Mouse (Mus musculus) testis, adult 2 months (tissue): Measurements from ENCODE around the gene Nanog. TPM values are rescaled to one million over a fixed set of nuclear protein-coding genes. Genes with fewer than 3 reads are reported as not detected.

Experiments
- H3K27ac ChIP-seq: fragments of 200-500 bp; 2 replicates; pipeline ENCODE4 v1.5.1; 2012; ENCODE audit warnings: low read depth, low read length; ENCODE audit not compliant: control insufficient read depth, insufficient read depth
- H3K27me3 ChIP-seq: fragments of 200-500 bp; 2 replicates; pipeline ENCODE4 v1.6.1; 2012; ENCODE audit warnings: mild to moderate bottlenecking, low read length, moderate library complexity; ENCODE audit not compliant: control insufficient read depth, insufficient read depth
- H3K36me3 ChIP-seq: fragments of 200-500 bp; 2 replicates; pipeline ENCODE4 v1.6.1; 2012; ENCODE audit warnings: mild to moderate bottlenecking, low read length; ENCODE audit not compliant: control insufficient read depth, insufficient read depth
- H3K4me1 ChIP-seq: fragments of 200-500 bp; 2 replicates; pipeline ENCODE4 v1.6.1; 2012; ENCODE audit warnings: low read length; ENCODE audit not compliant: control insufficient read depth, insufficient read depth
- H3K4me3 ChIP-seq: fragments of 200-500 bp; 2 replicates; pipeline ENCODE4 v1.5.1; 2012; ENCODE audit warnings: low read depth, mild to moderate bottlenecking, low read length, moderate library complexity, mixed read lengths; ENCODE audit not compliant: control insufficient read depth
- CTCF ChIP-seq: fragments of 200-500 bp; IDR thresholded peaks from 2 replicates; pipeline ENCODE4 v1.5.1; 2012; ENCODE audit warnings: low read depth, mild to moderate bottlenecking, inconsistent platforms, low read length, moderate library complexity; ENCODE audit not compliant: control insufficient read depth, insufficient read depth, insufficient replicate concordance
- POLR2A ChIP-seq: fragments of 200-500 bp; IDR thresholded peaks from 2 replicates; pipeline ENCODE4 v1.6.1; 2012; ENCODE audit warnings: low read depth, mild to moderate bottlenecking, inconsistent platforms, low read length, moderate library complexity; ENCODE audit not compliant: control insufficient read depth
- polyA plus RNA-seq: library from polyadenylated mRNA; depleted of rRNA; stranded (reverse); fragments of >200 nt; gene quantifications from 2 replicates; pipeline ENCODE4 v1.2.3, GENCODE M21; 2012

The Nanog gene
- polyA plus RNA-seq, 1 experiment: 0.10 TPM

GRCm38 (mm10) chr6:122665866-122666265 lies 41.4 kb upstream of the Nanog start:
- no peak overlapping the region for H3K27ac ChIP-seq
- no peaks in the 10 kb centered on the region for H3K27me3 ChIP-seq
- H3K4me1 ChIP-seq: peaks cover 6% of the 10 kb centered on the region
- no peak for TF ChIP-seq CTCF
- no peak for TF ChIP-seq POLR2A
- H3K4me3 ChIP-seq: no peak overlapping the region
- no peaks in the 10 kb centered on the region for H3K36me3 ChIP-seq

- no peak overlapping the region for H3K4me3 ChIP-seq
These were observed 39.6 kb upstream of the Nanog start for GRCm38 (mm10) chr6:122667715-122668114.

GRCm38 (mm10) chr6:122668823-122669222 lies 38.5 kb upstream of the Nanog start:
- Histone ChIP-seq H3K27ac (no peak overlapping the region), H3K4me1 (peaks cover 4% of the 10 kb centered on the region), H3K36me3 (no peaks in the 10 kb centered on the region), H3K4me3 (no peak overlapping the region), H3K27me3 (no peaks in the 10 kb centered on the region)
- TF ChIP-seq POLR2A (no peak), CTCF (no peak)

More at GRCm38 (mm10) chr6:122667715-122668114, 39.6 kb upstream of the Nanog start:
- H3K27me3 ChIP-seq: no peaks in the 10 kb centered on the region
- no peak for TF ChIP-seq CTCF
- no peak for TF ChIP-seq POLR2A
- H3K36me3 ChIP-seq: no peaks in the 10 kb centered on the region
- no peak overlapping the region for H3K27ac ChIP-seq
- peaks cover 6% of the 10 kb centered on the region for H3K4me1 ChIP-seq

- no peaks in the 10 kb centered on the region for H3K27me3 ChIP-seq
- TF ChIP-seq POLR2A: no peak
- TF ChIP-seq CTCF: peak; percentile 100
- H3K27ac ChIP-seq: no peak overlapping the region
- H3K4me3 ChIP-seq: peak overlapping the region; percentile 51; the same call in 1 of the 2 replicates
- H3K36me3 ChIP-seq: no peaks in the 10 kb centered on the region
- peaks cover 4% of the 10 kb centered on the region for H3K4me1 ChIP-seq
These were observed 37.7 kb upstream of the Nanog start for GRCm38 (mm10) chr6:122669406-122670200.

GRCm38 (mm10) chr6:122670201-122670551 lies 37.1 kb upstream of the Nanog start:
- Histone ChIP-seq H3K27ac (no peak overlapping the region), H3K36me3 (no peaks in the 10 kb centered on the region), H3K4me3 (no peak overlapping the region; the same call in 1 of the 2 replicates), H3K27me3 (no peaks in the 10 kb centered on the region), H3K4me1 (peaks cover 4% of the 10 kb centered on the region)
- no peak for TF ChIP-seq CTCF
- no peak for TF ChIP-seq POLR2A

- TF ChIP-seq POLR2A (no peak), CTCF (no peak)
- Histone ChIP-seq H3K27ac (no peak overlapping the region), H3K36me3 (no peaks in the 10 kb centered on the region), H3K4me1 (peaks cover 4% of the 10 kb centered on the region), H3K27me3 (no peaks in the 10 kb centered on the region), H3K4me3 (no peak overlapping the region)
These were observed 36.4 kb upstream of the Nanog start for GRCm38 (mm10) chr6:122670841-122671240.

GRCm38 (mm10) chr6:122672746-122673145 lies 34.5 kb upstream of the Nanog start:
- Histone ChIP-seq H3K4me1 (peaks cover 4% of the 10 kb centered on the region), H3K4me3 (no peak overlapping the region), H3K27me3 (no peaks in the 10 kb centered on the region), H3K27ac (no peak overlapping the region), H3K36me3 (no peaks in the 10 kb centered on the region)
- no peak for TF ChIP-seq POLR2A

- no peak overlapping the region for H3K4me3 ChIP-seq
- no peak for TF ChIP-seq POLR2A
- H3K27ac ChIP-seq: no peak overlapping the region
- H3K36me3 ChIP-seq: no peaks in the 10 kb centered on the region
- no peaks in the 10 kb centered on the region for H3K27me3 ChIP-seq
- H3K4me1 ChIP-seq: peaks cover 3% of the 10 kb centered on the region
These were observed 24.6 kb upstream of the Nanog start for GRCm38 (mm10) chr6:122682646-122683045.
